Mouse (Mus musculus): ENCODE measurements around the gene Gm49601. TPM values are rescaled to one million over a fixed set of nuclear protein-coding genes. Genes with fewer than 3 reads are reported as not detected.

The Gm49601 gene
- total RNA-seq, 1 experiment from 2014 or later: 4.8 TPM

- no peak for ATAC-seq (ENCODE audit: extremely low read depth, insufficient number of reproducible peaks, low FRiP score, poor library complexity, severe bottlenecking)
Measured at GRCm38 (mm10) chr16:18632059-18632458, 5.8 kb upstream of the Gm49601 start.

- ATAC-seq (ENCODE audit: extremely low read depth, insufficient number of reproducible peaks, low FRiP score, poor library complexity, severe bottlenecking): no peak
Measured at GRCm38 (mm10) chr16:18631141-18631540, 4.9 kb upstream of the Gm49601 start.

GRCm38 (mm10) chr16:18630291-18630690, 4.1 kb upstream of the Gm49601 start:
- ATAC-seq (ENCODE audit: extremely low read depth, insufficient number of reproducible peaks, low FRiP score, poor library complexity, severe bottlenecking): no peak

DNA sequence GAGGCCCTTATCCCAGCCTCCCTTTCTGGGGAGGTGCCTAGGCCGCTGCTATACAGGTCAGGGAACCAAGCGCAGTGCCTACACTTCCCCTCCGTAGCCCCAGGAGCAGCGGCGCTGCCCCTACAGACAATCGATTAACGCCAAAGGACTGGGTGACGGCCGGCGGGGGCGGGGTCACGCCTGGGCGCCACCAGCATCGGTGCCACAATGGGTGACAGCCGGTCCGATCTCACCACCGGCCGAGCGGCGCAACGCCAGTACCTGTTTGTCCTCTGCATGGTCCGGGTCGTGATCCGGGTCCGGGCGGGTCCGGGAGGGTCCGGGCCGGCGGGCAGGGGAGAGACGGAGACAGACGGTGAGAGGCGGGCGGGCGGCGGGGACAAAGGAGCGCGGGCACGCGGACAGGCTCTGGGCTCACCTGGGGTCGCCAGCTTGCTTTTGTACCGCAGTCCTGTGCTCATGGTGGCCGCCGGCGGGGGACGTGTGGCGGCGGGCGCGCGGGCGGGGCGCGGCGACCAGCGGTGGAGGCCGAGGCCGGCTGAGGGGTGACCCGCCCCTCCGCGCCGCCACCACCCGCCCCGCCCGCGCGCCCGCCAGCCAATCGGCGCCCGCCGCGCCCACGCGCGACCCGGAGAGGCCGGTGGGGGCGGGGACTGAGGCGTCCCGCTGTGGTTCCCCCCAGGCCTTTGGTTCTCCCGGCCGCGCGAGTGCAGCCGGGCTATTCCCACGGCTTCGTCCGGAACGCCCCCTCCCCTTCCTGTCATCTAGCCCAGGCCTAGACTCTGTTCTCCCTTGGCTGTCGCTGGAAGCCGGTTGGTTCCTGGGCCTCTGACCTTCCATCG, 3.4 kb upstream of the Gm49601 start, which contains the start of gene Sept5:
Gene Sept5, minus strand, starts transcription at position 565 of the 842 bp plus-strand sequence.
- no peak for ATAC-seq (ENCODE audit: extremely low read depth, insufficient number of reproducible peaks, low FRiP score, poor library complexity, severe bottlenecking)

GRCm38 (mm10) chr16:18628948-18629340, 2.7 kb upstream of the Gm49601 start:
- no peak for ATAC-seq (ENCODE audit: extremely low read depth, insufficient number of reproducible peaks, low FRiP score, poor library complexity, severe bottlenecking)

- no peak for ATAC-seq (ENCODE audit: extremely low read depth, insufficient number of reproducible peaks, low FRiP score, poor library complexity, severe bottlenecking)
Measured at GRCm38 (mm10) chr16:18628206-18628947, 2.1 kb upstream of the Gm49601 start.

- no peak for ATAC-seq (ENCODE audit: extremely low read depth, insufficient number of reproducible peaks, low FRiP score, poor library complexity, severe bottlenecking)
Measured at GRCm38 (mm10) chr16:18627163-18627562, 936 bp upstream of the Gm49601 start.

DNA sequence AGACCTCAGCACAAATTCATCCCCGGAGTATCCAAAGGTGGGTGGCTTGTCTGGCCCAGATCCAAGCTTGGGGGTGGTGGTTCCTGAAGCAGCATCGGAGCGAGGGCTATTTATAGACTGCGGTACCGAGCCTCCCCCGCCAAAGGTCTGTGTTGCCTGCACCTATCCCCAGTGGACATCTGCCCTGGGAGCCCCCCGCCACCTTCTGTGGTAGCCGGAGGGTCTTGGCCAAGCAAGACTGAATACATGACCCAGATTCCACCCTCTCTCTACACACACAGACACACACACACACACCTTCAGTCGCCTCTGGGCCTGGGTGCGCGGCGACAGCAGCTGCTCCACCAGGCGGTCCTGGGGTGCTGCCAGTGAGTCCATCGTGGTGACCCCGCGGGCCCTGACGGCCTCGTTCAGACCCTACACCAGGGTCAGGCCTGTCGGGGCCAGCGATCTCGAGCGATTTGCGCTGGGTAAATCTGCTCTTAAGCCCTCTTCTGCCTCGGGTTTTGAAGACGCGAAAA, 376 bp downstream of the Gm49601 start:
- no peak for ATAC-seq (ENCODE audit: extremely low read depth, insufficient number of reproducible peaks, low FRiP score, poor library complexity, severe bottlenecking)

DNA sequence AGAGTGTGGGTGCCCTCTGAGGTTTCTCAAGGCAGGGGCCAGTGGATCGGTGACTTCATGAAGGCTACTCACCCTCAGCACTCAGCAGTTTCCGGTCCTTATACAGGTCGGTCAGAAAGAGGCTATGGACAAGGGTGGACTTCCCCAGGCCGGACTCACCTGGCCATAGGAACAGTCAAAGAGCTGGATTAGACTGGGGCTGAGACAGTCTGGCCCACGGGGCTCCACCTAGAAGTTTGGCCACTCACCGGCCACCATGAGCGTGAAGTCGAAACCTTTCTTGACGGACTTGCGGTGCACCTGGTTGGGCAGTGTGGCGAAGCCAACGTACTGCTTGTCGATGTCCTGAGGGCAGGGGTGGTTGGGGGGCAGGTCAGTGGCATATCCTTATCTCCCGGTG, 1.1 kb downstream of the Gm49601 start:
- ATAC-seq (ENCODE audit: extremely low read depth, insufficient number of reproducible peaks, low FRiP score, poor library complexity, severe bottlenecking): no peak

DNA sequence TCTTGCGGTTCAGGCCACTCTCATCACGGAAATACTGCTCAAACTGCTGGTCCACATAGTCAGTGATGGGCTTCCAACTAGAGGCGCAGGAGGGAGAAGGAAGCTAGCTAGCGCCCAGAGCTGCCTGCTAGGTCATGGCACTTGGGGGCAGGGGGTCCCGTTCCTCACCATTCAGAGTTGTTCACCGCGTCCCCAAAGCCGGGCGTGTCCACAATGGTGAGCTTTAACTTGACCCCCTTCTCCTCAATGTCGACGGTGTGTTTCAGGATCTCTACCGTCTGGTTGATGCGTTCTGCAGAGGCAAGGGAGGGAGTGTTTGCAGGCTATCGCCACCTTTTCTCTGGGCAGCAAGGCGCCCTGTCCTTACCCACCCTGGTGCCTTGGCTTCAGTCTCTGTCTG, 1.6 kb downstream of the Gm49601 start:
- ATAC-seq (ENCODE audit: extremely low read depth, insufficient number of reproducible peaks, low FRiP score, poor library complexity, severe bottlenecking): no peak

DNA sequence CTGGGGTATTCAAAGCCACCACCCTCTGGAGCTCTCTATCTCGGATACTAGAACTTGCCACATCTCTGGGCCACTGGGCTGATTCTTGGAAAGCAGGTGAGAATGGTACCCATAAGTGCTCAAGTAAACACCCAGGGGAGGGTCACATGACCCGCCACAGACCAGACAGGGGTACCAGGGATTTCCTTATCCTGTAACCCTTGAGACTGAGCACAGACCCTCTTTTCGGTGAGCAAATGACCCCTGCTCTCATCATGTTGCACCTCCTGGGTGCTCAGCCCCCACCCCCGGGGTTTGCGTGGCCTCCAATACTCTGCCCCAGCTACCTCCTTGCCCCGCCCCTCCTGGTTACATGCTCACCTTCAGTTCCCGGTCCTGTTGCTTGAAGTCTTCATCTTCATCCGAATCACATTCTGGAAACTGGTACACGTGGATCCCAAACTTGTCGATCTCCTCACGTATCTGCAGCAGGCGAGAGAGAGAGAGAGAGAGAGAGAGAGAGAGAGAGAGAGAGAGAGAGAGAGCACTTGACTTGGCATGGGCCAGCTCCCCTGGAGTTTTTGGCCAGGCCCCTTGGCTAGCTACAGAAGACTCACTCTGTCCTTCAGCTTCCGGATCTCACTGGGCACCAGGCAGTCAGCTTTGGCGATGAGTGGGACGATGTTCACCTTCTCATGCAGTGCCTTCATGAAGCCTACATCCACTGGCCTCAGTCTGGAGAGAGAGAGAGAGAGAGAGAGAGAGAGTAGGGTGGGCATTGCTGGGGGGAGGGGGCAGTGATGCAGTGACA, 2.3 kb downstream of the Gm49601 start:
- no peak for ATAC-seq (ENCODE audit: extremely low read depth, insufficient number of reproducible peaks, low FRiP score, poor library complexity, severe bottlenecking)

- no peak for ATAC-seq (ENCODE audit: extremely low read depth, insufficient number of reproducible peaks, low FRiP score, poor library complexity, severe bottlenecking)
Measured at GRCm38 (mm10) chr16:18622916-18623750, 3.1 kb downstream of the Gm49601 start.

DNA sequence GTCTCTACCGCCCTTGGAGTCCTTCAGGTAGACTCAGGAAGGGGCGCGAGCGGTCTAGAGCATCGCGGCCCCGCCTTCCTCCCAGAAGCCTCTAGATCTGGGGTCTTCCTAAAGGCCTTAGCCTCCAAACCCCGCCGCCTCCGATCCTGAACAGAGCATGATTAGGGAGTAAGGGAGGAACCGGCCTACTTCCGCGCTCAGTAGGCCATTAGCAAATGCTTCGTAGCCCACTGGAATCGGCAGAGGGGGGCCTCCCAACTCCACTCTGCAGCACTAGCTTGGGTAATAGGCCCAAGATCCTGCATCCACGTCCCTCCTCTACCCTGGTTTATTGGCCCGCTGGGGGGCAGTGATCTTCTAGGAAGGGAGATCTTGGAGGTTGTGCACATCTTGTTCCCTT, 4.2 kb downstream of the Gm49601 start, which contains the start of gene Gp1bb:
Gene Gp1bb, minus strand, starts transcription at position 385 of the 400 bp plus-strand sequence.
- no peak for ATAC-seq (ENCODE audit: extremely low read depth, insufficient number of reproducible peaks, low FRiP score, poor library complexity, severe bottlenecking)

- ATAC-seq (ENCODE audit: extremely low read depth, insufficient number of reproducible peaks, low FRiP score, poor library complexity, severe bottlenecking): no peak
Measured at GRCm38 (mm10) chr16:18621362-18622001, 4.7 kb downstream of the Gm49601 start.

- ATAC-seq (ENCODE audit: extremely low read depth, insufficient number of reproducible peaks, low FRiP score, poor library complexity, severe bottlenecking): no peak
Measured at GRCm38 (mm10) chr16:18620601-18621361, 5.4 kb downstream of the Gm49601 start.

DNA sequence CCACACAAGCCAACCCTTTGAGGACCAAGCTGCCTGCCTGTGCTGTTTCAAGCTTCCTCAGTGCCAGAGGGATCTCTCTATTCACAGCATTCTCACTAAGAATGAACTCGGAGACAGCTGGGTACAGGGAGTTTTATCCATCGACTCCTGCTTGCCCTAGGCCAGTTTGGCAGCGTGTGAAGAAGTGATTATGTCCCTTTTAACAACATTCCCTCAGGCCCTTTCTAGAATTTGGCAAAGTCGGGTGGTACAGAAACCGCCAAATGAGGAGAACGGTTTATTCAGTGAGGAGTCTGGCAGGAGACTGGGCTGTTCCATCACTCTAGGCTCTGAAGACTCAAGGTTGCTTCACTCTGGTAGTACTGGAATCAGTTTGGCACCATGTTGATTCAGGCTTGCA, 6.0 kb downstream of the Gm49601 start:
- ATAC-seq (ENCODE audit: extremely low read depth, insufficient number of reproducible peaks, low FRiP score, poor library complexity, severe bottlenecking): no peak

GRCm38 (mm10) chr16:18619110-18619509, 7.1 kb downstream of the Gm49601 start:
- ATAC-seq (ENCODE audit: extremely low read depth, insufficient number of reproducible peaks, low FRiP score, poor library complexity, severe bottlenecking): no peak

All from neutrophil, adult 5-6 weeks (primary cell).